Mouse (Mus musculus) gonadal fat pad, adult 2 months (tissue): ENCODE data around the gene Ric3. TPM values are rescaled to one million over a fixed set of nuclear protein-coding genes. Genes with fewer than 3 reads are reported as not detected.

Source experiments
- DNase-seq: peaks from one replicate; pipeline ENCODE4 v3.0.0-alpha.2; 2012; ENCODE audit warnings: low read depth
- polyA plus RNA-seq: library from polyadenylated mRNA; depleted of rRNA; stranded (reverse); fragments of >200 nt; gene quantifications from 2 replicates; pipeline ENCODE4 v1.2.3, GENCODE M21; 2012; rRNA removed

Ric3 gene
- polyA plus RNA-seq, 1 experiment = 2.1 TPM

DNA sequence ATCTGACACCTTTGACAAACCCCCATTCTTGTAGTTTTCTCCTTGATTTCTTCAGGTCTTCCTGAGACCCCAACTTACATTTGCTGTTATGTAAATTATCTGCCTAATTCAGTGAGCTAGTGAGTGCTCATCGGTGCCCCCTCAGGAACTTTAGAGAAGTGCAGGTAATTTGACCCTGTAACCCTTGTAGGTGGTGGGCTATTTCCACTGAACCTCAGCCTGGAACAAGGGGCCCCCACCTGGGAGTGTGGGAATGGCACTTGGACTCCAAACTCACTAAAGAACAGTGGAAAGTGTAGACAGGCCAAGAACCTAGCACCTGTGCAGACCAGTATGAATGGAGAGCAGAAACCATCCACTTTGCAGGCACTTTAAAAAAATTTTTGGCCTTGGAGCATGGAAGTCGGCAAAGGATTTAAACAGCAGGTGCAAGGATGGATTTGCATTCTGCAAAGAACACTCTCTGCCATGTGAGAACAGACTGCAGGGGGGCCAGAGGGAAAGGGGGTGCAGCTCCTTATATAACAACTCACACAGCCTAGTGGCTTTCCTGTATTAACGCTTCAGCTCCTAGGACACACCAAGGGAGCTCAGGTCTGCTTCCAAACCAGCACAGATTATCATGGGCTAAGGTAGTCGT, 82.7 kb downstream of the Ric3 start:
- DNase-seq = no peak

GRCm38 (mm10) chr7:108996156-108996555, 87.0 kb downstream of the Ric3 start:
- DNase-seq = no peak

GRCm38 (mm10) chr7:108993881-108994291, 89.2 kb downstream of the Ric3 start:
- no peak for DNase-seq

- DNase-seq = no peak
Measured at GRCm38 (mm10) chr7:108993230-108993629, 89.9 kb downstream of the Ric3 start.

DNA sequence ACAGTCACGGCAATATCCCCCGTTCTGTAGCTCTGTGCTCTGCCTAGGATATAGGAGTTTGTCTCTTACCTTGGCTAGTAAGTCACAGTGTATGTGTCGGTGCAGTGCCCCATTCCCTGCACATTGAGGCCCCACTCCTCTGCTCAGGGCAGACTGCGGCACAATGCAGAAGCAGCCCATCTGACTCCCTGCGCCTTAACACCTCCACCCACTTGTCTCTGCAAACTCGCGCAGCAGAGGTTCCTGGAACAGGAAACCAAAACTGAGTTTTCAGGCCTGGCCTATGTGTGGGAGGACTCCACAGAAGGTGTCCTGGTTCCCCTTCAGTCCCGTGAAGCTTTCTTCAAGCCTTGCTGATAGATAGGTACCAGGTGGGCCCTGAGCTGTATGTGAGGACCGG, 91.9 kb downstream of the Ric3 start:
- no peak for DNase-seq

- DNase-seq = no peak
Measured at GRCm38 (mm10) chr7:108985934-108986708, 97.0 kb downstream of the Ric3 start.

Other genes with a start within 250 kb of the Ric3 start
- gene Olfr516, start 232.8 kb downstream of the Ric3 start, polyA plus RNA-seq = not detected in 2 replicates
- gene Olfr517, start 211.0 kb downstream of the Ric3 start, polyA plus RNA-seq = not detected in 2 replicates
- gene Olfr518, start 198.3 kb downstream of the Ric3 start, polyA plus RNA-seq = not detected in 2 replicates
- not detected in 2 replicates for gene Olfr519, start 188.9 kb downstream of the Ric3 start, polyA plus RNA-seq
- 0.31 and 0.34 TPM in 2 replicates for gene Nlrp10, start 153.2 kb downstream of the Ric3 start, polyA plus RNA-seq
- 96.4 and 177 TPM in 2 replicates for gene Eif3f, start 148.9 kb downstream of the Ric3 start, polyA plus RNA-seq
- gene Tub, start 133.0 kb downstream of the Ric3 start, polyA plus RNA-seq = 0.20 and 0.49 TPM in 2 replicates
- gene Lmo1, start 91.9 kb upstream of the Ric3 start, polyA plus RNA-seq = 43.2 and 49.7 TPM in 2 replicates